Mouse (Mus musculus) hindlimb bud, embryonic 11.5 days (tissue): ENCODE results near the gene Zfp276.
"Not testable (repeated sequence)": the region's sequence is repeated elsewhere in the genome, so short reads cannot be mapped to it uniquely, and the experiment has no call there.

Experiments
- DNase-seq: peaks from one replicate; pipeline ENCODE4 v3.0.0-alpha.2; 2012; ENCODE audit warnings: low read depth, low spot score; ENCODE audit errors: extremely low spot score

Gene Zfp276

GRCm38 (mm10) chr8:123243053-123243452 is 10.9 kb upstream of the Zfp276 start:
- DNase-seq: no peak

GRCm38 (mm10) chr8:123244382-123244781 is 9.6 kb upstream of the Zfp276 start:
- no peak for DNase-seq

GRCm38 (mm10) chr8:123245543-123245942 is 8.5 kb upstream of the Zfp276 start:
- no peak for DNase-seq

- DNase-seq: no peak
Observed at GRCm38 (mm10) chr8:123247748-123248147, 6.2 kb upstream of the Zfp276 start.

- no peak for DNase-seq
Observed at GRCm38 (mm10) chr8:123248596-123248995, 5.4 kb upstream of the Zfp276 start.

GRCm38 (mm10) chr8:123250940-123251339 is 3.1 kb upstream of the Zfp276 start:
- DNase-seq: no peak

GRCm38 (mm10) chr8:123252925-123253324 is 1.1 kb upstream of the Zfp276 start:
- no peak for DNase-seq

- no peak for DNase-seq
Observed at GRCm38 (mm10) chr8:123253451-123254098, 420 bp upstream of the Zfp276 start.

- no peak for DNase-seq
Observed at GRCm38 (mm10) chr8:123255170-123255569, 1.2 kb downstream of the Zfp276 start.

- DNase-seq: no peak
Observed at GRCm38 (mm10) chr8:123257114-123257513, 3.1 kb downstream of the Zfp276 start.

- not testable (repeated sequence) for DNase-seq
Observed at GRCm38 (mm10) chr8:123257593-123257992, 3.6 kb downstream of the Zfp276 start.

- no peak for DNase-seq
Observed at GRCm38 (mm10) chr8:123267926-123268656, 14.1 kb downstream of the Zfp276 start.

- DNase-seq: no peak
Observed at GRCm38 (mm10) chr8:123271147-123271546, 17.2 kb downstream of the Zfp276 start.

- DNase-seq: no peak
Observed at GRCm38 (mm10) chr8:123271901-123272300, 17.9 kb downstream of the Zfp276 start.

- no peak for DNase-seq
Observed at GRCm38 (mm10) chr8:123274447-123274846, 20.5 kb downstream of the Zfp276 start.

- DNase-seq: no peak
Observed at GRCm38 (mm10) chr8:123275096-123275495, 21.1 kb downstream of the Zfp276 start.

- DNase-seq: no peak
Observed at GRCm38 (mm10) chr8:123278445-123278844, 24.4 kb downstream of the Zfp276 start.

- no peak for DNase-seq
Observed at GRCm38 (mm10) chr8:123279828-123280227, 25.8 kb downstream of the Zfp276 start.

GRCm38 (mm10) chr8:123280302-123281094 is 26.5 kb downstream of the Zfp276 start:
- no peak for DNase-seq

- not testable (repeated sequence) for DNase-seq
Observed at GRCm38 (mm10) chr8:123282994-123283393, 29.0 kb downstream of the Zfp276 start.

- no peak for DNase-seq
Observed at GRCm38 (mm10) chr8:123283991-123284390, 30.0 kb downstream of the Zfp276 start.

GRCm38 (mm10) chr8:123284493-123284892 is 30.5 kb downstream of the Zfp276 start:
- no peak for DNase-seq
